Mouse (Mus musculus): ENCODE measurements around the gene Homez. TPM values are rescaled to one million over a fixed set of nuclear protein-coding genes. Genes with fewer than 3 reads are reported as not detected.

Gene Homez
- total RNA-seq (2021) = 1 to 10 TPM; 3.0 to 5.2 TPM
- long read RNA-seq, experiment 1, full-length matches to known transcripts = 4 of 5 reads
- long read RNA-seq, experiment 1, partial matches to known transcripts = 0 of 5 reads
- long read RNA-seq, experiment 1, other reads (novel, unspliced or antisense) = 1 of 5 reads
- long read RNA-seq, experiment 2, full-length matches to known transcripts = 5 of 6 reads
- long read RNA-seq, experiment 2, partial matches to known transcripts = 0 of 6 reads
- long read RNA-seq, experiment 2, other reads (novel, unspliced or antisense) = 1 of 6 reads

DNA sequence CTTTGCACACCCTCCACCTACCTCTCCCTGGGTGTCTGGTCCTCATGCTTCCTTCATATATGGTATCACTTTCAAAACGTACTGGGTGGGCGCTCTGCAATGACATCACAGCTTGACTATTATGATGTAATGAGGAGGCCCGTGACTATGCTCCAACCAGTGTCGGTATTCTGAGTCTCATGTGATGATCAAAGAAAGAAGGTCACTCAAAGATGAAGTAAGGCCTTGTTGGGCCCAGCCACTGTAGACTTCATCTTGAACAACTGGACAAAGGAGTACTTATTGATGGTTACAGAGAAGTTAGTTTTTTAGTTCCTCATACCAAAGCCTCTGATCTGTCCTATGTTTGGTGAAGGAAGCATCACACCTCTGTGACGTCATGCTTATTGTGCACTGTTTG, at the start of gene Homez:
Homez (minus strand) TSS at position 101 of the 400 bp plus-strand sequence.
- Histone ChIP-seq H3K27ac (no peak within 1 kb of the TSS), H3K4me3 (no peak within 1 kb of the TSS)
- no peak for TF ChIP-seq CTCF (IDR thresholded peaks at IDR 0.05)
- intact Hi-C loops (cut with DNase I) = no loop called here
- DNase-seq = no peak

DNA sequence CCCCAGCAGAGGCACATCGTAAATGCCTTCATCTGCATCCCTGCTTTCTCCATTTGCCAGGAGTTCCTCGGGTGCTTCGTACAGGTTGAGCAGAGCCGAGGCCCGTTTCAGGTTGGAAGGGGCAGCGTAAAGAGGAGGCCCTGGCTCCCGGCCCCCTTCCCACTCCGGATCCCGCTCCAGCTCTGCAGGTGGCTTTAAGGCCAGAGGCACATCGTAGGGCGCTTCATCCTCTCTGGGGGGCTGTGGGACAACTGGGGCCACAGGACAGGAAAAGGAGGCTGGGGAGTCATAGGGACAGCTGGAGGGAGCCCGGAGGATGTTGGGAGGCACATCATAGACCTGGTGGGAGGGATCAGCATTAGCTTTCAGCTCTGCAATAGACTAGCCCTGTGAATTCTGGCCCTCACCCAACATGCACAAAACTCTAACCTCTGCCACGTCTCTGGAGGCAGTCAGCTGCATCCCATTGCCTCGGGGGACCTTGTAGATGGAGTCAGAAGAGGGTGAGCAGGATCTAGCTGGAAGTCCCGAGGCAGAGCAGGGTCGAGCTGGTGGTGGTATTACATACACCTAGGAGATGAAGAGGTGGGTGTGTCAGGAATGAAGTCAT, 49.4 kb upstream of the Homez start:
- Histone ChIP-seq H3K4me3 (no peak overlapping the region), H3K27ac (no peak overlapping the region)
- TF ChIP-seq CTCF (IDR thresholded peaks at IDR 0.05) = no peak
- DNase-seq = no peak
- intact Hi-C loops (cut with DNase I) = no loop called here

DNA sequence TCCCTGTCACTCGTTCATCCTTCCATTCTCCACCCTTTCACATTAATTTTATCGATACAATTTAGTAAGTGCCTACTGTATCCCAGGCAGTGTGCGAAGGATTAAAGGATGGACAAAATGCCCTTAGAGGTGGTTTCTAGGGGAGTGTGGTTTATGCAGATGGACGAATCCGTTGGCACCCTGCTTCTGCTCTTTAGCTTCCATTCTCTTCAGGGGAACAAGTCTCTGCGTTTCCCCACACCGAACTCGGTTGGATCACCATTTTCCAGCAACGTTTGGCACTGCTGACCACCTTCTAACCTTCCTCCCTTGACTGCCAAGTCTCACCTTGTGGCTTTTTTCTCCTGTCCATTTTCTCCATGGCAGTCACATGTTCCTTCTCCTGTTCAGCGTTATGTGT, 42.6 kb upstream of the Homez start:
- intact Hi-C loops (cut with DNase I) = no loop called here
- TF ChIP-seq CTCF (IDR thresholded peaks at IDR 0.05) = no peak
- DNase-seq = no peak
- Histone ChIP-seq H3K4me3 (peak overlapping the region; percentile 90), H3K27ac (peak overlapping the region; percentile 86)

DNA sequence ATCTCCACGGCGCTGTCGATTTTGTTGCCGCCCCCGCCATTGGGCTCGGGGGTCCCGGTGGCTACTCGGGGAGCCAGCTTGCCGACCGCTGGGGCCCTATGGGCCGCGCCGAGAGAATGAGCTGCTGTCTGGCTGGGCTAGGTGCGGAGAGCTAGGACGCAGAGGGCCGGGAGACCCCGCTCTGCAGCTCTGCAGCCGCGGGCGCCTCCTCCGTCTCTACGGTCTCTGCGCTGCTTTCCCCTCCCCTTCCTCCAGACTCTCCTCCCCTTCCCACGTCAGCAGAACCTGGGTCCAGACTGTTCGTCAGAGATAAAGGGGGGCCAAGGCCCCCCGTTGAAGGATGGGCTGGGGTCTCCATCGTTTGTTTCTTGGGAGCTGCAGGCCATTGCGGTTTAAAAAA, 42.1 kb upstream of the Homez start, which contains the start of gene Slc22a17:
Slc22a17 (minus strand) TSS at position 247 of the 400 bp plus-strand sequence.
- no peak for TF ChIP-seq CTCF (IDR thresholded peaks at IDR 0.05)
- intact Hi-C loops (cut with DNase I) = no loop called here
- peak; percentile 75 for DNase-seq
- H3K27ac ChIP-seq = peak within 1 kb of the TSS; percentile 86
- peak within 1 kb of the TSS; percentile 90 for H3K4me3 ChIP-seq

DNA sequence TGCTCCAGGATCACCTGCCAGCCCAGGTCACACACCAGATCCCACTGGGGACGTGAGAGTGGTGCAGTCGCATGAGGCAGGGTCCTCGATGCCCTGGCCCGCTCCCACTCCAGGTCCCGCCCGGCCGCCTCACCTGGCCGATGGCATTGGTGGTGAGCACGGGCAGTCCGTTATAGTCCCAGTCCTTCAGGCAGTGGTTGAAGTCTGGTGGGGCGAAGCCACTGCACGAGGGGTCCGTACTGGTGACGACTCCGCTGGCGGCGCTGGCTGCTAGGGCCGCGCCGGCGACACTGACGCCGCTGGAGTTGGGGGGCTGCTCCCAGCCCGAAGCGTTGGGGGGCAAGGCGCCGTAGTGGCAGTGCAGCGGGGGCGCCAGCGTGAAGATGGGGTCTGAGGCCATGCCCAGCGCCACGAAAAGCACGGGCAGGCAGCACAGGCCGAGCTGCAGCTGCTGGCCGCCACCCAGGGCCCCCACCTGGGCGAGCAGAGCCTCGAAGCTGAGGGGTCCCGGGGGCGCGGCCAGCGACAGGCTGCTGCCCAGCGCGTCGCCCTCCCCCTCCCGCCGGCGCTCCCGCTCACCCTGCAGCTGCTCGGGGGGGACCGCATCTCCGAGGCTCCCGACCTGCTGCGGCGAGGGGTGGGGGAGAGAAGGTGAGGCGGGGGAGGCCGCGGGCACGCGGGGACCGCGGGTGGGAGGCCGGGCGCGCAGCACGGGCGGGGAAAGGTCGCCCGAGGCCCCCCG, 41.5 kb upstream of the Homez start:
- no peak for TF ChIP-seq CTCF (IDR thresholded peaks at IDR 0.05)
- DNase-seq = peak; percentile 37
- intact Hi-C loops (cut with DNase I) = no loop called here
- peak overlapping the region; percentile 86 for H3K27ac ChIP-seq
- peak overlapping the region; percentile 90 for H3K4me3 ChIP-seq

DNA sequence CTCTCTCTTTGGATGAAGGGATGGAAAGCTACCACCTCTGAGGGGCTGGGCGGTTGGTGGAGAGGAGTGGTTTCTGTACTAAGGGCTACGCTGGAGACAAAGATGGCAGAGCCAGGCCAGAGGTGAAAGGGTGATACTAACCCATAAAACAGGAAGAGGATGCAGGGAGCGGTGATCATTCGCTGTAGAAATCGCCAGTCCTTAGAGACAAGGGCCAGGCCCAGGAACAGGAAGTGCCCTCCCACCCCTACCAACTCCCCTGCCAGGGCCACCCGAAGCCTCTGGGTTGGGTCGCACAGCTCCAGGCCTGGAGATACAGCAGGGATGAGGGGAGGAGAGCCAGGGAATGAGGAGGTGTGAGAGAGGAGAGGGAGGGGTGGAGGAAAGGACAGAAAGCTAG, 37.9 kb upstream of the Homez start:
- Histone ChIP-seq H3K27ac (no peak overlapping the region), H3K4me3 (no peak overlapping the region)
- intact Hi-C loops (cut with DNase I) = no loop called here
- TF ChIP-seq CTCF (IDR thresholded peaks at IDR 0.05) = no peak
- DNase-seq = no peak

DNA sequence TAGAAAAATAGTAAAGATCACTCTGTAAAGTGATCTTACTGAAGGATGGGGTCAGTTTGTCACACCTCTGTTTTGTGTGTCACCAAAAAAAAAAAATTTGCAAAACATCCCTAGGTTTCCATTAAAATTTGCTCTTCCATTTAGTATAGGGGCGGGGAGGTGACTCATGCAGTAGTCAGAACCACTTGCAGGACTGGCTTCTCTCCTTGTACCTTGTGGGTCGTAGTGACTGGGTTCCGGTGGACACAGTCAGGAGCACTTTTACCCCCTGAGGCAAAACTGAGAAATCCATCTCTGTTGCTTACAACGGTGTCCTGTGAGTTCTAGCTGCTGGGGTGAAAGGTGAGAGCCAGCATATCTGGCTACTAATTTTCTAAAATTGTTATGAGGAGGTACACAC, 32.9 kb upstream of the Homez start:
- Histone ChIP-seq H3K27ac (no peak overlapping the region), H3K4me3 (no peak overlapping the region)
- no peak for DNase-seq
- TF ChIP-seq CTCF (IDR thresholded peaks at IDR 0.05) = no peak
- intact Hi-C loops (cut with DNase I) = no loop called here

DNA sequence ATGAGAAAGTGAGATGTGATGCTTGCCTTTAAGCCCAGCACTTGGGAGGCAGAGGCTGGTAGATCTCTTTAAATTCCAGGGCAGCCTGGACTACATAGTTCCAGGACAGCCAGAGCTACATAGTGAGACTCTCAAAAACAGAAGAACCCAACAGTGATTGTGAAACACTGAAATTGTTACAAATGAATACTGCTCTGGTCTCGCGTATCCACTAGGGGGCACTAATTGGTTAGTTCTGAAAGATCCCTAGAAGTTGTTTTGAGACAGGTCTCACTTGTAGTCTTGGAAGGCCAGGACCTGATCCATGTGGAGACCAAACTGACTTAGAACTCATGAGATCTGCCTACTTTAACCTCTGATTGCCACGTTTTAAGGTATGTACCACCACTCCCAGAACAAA, 29.6 kb upstream of the Homez start:
- no peak overlapping the region; the same call in 1 of the 2 replicates for H3K27ac ChIP-seq
- intact Hi-C loops (cut with DNase I) = loop anchor here (1.0 kb wide), 2 partner anchors 39 to 114 kb away; no protein-coding TSS in a partner anchor
- peak; percentile 90 for TF ChIP-seq CTCF (IDR thresholded peaks at IDR 0.05)
- H3K4me3 ChIP-seq = no peak overlapping the region
- peak; percentile 66 for DNase-seq

DNA sequence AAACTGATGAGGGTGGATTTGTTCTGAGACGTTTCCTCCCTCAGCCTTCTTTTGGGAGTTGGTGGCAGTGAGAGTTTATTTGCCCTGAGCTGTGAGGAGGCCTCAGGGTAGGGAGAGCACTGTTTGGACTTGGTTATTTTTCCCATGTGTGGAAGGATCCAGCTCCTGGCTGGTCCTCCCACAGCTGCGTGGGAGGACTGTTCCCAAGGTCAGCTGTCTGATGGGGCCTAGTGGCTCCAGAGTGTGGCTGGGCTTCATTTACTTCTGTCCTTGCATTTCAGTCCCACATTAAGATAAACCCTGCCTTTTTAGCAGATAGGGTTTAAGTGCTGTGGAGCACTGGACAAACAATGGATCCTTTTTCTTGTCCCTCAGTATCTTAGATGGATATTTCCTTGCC, 26.7 kb upstream of the Homez start:
- H3K27ac ChIP-seq = no peak overlapping the region
- H3K4me3 ChIP-seq = no peak overlapping the region
- no peak for DNase-seq
- intact Hi-C loops (cut with DNase I) = loop anchor here (10.0 kb wide), 1 partner anchor 197 kb away; the partner anchor contains the start of genes Thtpa and Zfhx2
- no peak for TF ChIP-seq CTCF (IDR thresholded peaks at IDR 0.05)

DNA sequence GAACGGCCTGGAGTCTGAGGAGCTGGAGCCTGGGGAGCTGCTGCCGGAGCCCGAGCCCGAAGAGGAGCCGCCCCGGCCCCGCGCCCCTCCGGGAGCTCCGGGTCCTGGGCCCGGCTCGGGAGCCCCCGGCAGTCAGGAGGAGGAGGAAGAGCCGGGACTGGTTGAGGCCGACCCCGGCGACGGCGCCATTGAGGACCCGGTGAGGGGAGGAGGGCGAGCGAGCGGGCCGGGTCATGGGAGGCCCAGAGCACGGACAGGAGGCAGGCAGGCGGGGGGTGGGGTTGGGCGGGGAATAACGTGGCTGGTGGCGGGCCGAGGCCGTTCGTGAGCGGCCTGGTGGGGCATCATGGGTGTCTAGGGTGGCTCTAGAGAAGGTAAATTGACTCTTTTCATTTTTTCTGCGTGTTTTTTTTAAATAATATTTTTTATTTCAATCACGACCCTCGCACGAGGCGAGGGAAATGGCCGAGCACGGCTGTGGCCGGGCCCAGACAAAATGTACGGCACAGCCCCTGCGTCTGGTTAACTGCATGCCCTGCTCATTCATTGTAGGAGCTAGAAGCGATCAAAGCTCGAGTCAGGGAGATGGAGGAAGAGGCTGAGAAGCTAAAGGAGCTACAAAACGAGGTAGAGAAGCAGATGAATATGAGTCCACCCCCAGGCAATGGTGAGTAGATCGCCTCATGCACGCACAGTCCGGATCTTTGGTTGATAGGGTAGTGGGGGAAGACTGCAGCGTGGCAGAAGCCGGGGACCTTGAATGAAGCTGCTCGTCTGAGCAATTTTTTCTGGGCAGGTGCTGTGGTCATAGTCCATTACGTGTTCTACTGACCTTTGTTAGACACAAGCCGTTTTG, 23.8 kb upstream of the Homez start:
- peak; percentile 82 for DNase-seq
- intact Hi-C loops (cut with DNase I) = loop anchor here (10.0 kb wide), 1 partner anchor 200 kb away; the partner anchor contains the start of genes Thtpa and Zfhx2
- Histone ChIP-seq H3K4me3 (peak overlapping the region; percentile 84), H3K27ac (peak overlapping the region; percentile 98)
- TF ChIP-seq CTCF (IDR thresholded peaks at IDR 0.05) = no peak

DNA sequence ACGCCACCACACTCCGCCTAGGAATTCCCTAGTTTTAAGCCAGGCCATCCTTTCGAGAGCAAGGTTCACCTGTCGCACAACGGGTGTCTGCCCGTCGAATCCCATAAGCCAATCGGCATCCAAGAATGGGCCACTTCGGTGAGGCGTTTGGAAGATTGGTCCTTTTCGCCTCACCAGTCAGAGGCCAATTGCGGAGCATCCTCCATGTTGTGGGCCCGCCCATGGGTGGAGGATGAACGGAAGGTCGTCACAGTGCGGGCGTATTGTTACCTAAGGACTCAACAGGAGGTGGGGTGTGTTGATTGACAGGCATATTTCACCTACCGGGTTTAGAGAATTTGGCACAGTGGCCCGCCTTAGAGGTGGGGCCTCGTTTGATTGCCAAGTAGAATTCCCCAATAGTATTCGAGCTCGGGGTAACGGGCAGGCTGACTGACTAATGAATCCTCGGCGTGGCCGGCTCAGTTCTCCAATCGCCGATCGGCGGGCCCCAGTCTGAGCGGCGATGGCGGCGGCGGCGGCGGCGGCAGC, 23.0 kb upstream of the Homez start:
- peak overlapping the region; percentile 98 for H3K27ac ChIP-seq
- intact Hi-C loops (cut with DNase I) = loop anchor here (10.0 kb wide), 1 partner anchor 201 kb away; the partner anchor contains the start of genes Thtpa and Zfhx2
- peak overlapping the region; percentile 84 for H3K4me3 ChIP-seq
- TF ChIP-seq CTCF (IDR thresholded peaks at IDR 0.05) = no peak
- peak; percentile 97 for DNase-seq

DNA sequence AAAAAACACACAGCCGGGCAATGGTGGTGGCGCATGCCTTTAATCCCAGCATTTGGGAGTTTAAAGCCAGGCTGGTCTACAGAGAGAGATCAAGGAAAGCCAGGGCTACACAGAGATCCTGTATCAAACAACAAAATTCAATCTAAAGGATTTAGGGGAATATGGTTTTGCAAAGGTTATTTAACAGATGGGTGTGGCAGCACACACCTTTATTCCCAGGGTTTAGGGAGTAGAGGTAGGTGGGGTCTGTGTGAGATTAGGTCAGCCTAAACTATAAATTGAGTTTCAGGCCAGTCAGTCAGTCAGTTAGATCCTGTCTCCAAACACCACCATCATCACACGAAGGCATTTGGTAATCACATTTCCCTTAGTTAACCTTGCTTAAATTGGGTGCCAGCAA, 21.4 kb upstream of the Homez start, which contains the start of gene Pabpn1:
Pabpn1 (plus strand) TSS at position 301 of the 400 bp plus-strand sequence.
- intact Hi-C loops (cut with DNase I) = loop anchor here (10.0 kb wide), 1 partner anchor 203 kb away; the partner anchor contains the start of genes Thtpa and Zfhx2
- no peak for DNase-seq
- no peak for TF ChIP-seq CTCF (IDR thresholded peaks at IDR 0.05)
- peak within 1 kb of the TSS; percentile 84 for H3K4me3 ChIP-seq
- H3K27ac ChIP-seq = peak within 1 kb of the TSS; percentile 89
